In genomic region chr12:109951884-109952456, GRCm38 (mm10) we compare ENCODE assay signal across 17 mouse cellular contexts.
DNase-seq lines count a peak whose midpoint lies in the region; ATAC-seq and TF ChIP-seq lines count a peak whose summit lies in the region.
"Had no signal": no experiment of that assay in that cellular context is flagged by ENCODE, and none has a peak within 500 bp of the region (broad histone marks: within the 10 kb centered on the region; RNA-seq: fewer than 3 reads in every experiment).

No protein-coding gene starts in this region.

- no peak overlapping the region for H3K4me3 ChIP-seq in lung, embryonic 14.5 days (ENCODE audit: low read depth, low read length)
- H3K4me3 ChIP-seq in lung, postnatal 0 days (ENCODE audit: low read depth, low read length), result no peak overlapping the region
- no peak overlapping the region for H3K4me3 ChIP-seq in limb, embryonic 15.5 days
- H3K4me3 ChIP-seq in stomach, embryonic 16.5 days (replicated peaks; ENCODE audit: low read length), result no peak overlapping the region
- H3K4me3 ChIP-seq in midbrain, embryonic 13.5 days (replicated peaks), result no peak overlapping the region
- H3K4me3 ChIP-seq: embryonic facial prominence, embryonic 15.5 days; neural tube, embryonic 13.5 days had no signal

- TF ChIP-seq CTCF in lung, embryonic 14.5 days (IDR thresholded peaks at IDR 0.05; ENCODE audit: low read depth), result no peak
- TF ChIP-seq CTCF in lung, postnatal 0 days (IDR thresholded peaks at IDR 0.05), result no peak

- H3K27ac ChIP-seq in lung, embryonic 14.5 days (ENCODE audit: low read depth), result peak overlapping the region; percentile 6; the same call in 1 of the 2 replicates
- no peak overlapping the region for H3K27ac ChIP-seq in lung, postnatal 0 days (ENCODE audit: low read length)
- H3K27ac ChIP-seq in limb, embryonic 15.5 days, result 0 out of 2 replicates have a peak overlapping the region, but pooled peaks have one; percentile 38
- 0 out of 2 replicates have a peak overlapping the region, but pooled peaks have one; percentile 8 for H3K27ac ChIP-seq in stomach, embryonic 16.5 days (ENCODE audit: low read length)
- no peak overlapping the region for H3K27ac ChIP-seq in midbrain, embryonic 13.5 days
- H3K27ac ChIP-seq: embryonic facial prominence, embryonic 15.5 days; neural tube, embryonic 13.5 days had no signal

- peaks cover 9% of the 10 kb centered on the region; the same call in 1 of the 2 replicates for H3K4me1 ChIP-seq in lung, embryonic 14.5 days (ENCODE audit: insufficient read depth)
- H3K4me1 ChIP-seq in lung, postnatal 0 days (ENCODE audit: insufficient read depth, low read depth, low read length), result no peaks in the 10 kb centered on the region
- peaks cover 37% of the 10 kb centered on the region for H3K4me1 ChIP-seq in limb, embryonic 15.5 days
- peaks cover 11% of the 10 kb centered on the region; the same call in 1 of the 2 replicates for H3K4me1 ChIP-seq in stomach, embryonic 16.5 days (ENCODE audit: control insufficient read depth, insufficient read depth, low read length)
- H3K4me1 ChIP-seq in midbrain, embryonic 13.5 days (replicated peaks), result peaks cover 44% of the 10 kb centered on the region

- no peak for TF ChIP-seq EP300 in lung, postnatal 0 days (IDR thresholded peaks at IDR 0.05)

- H3K36me3 ChIP-seq in lung, embryonic 14.5 days (ENCODE audit: insufficient read depth), result no peaks in the 10 kb centered on the region
- H3K36me3 ChIP-seq in lung, postnatal 0 days (ENCODE audit: insufficient read depth, low read length), result no peaks in the 10 kb centered on the region
- H3K36me3 ChIP-seq in limb, embryonic 15.5 days, result no peaks in the 10 kb centered on the region
- no peaks in the 10 kb centered on the region for H3K36me3 ChIP-seq in stomach, embryonic 16.5 days (ENCODE audit: control insufficient read depth, insufficient read depth, low read length)
- H3K36me3 ChIP-seq in midbrain, embryonic 13.5 days, result no peaks in the 10 kb centered on the region
- H3K36me3 ChIP-seq: embryonic facial prominence, embryonic 15.5 days; neural tube, embryonic 13.5 days had no signal

- H3K4me2 ChIP-seq in lung, embryonic 14.5 days, result no peak overlapping the region
- H3K4me2 ChIP-seq in lung, postnatal 0 days (replicated peaks; ENCODE audit: low read depth, low read length), result no peak overlapping the region
- H3K4me2 ChIP-seq in limb, embryonic 15.5 days, result no peak overlapping the region
- no peak overlapping the region for H3K4me2 ChIP-seq in stomach, embryonic 16.5 days (ENCODE audit: low read depth, low read length)
- no peak overlapping the region for H3K4me2 ChIP-seq in midbrain, embryonic 13.5 days (replicated peaks)
- H3K4me2 ChIP-seq: embryonic facial prominence, embryonic 15.5 days; neural tube, embryonic 13.5 days had no signal

- 72% methylated on average over 10 of the region's 10 CpGs for WGBS in lung, embryonic 14.5 days
- 68% methylated on average over 10 of the region's 10 CpGs for WGBS in lung, postnatal 0 days
- 61% methylated on average over 10 of the region's 10 CpGs for WGBS in limb, embryonic 15.5 days
- WGBS in stomach, embryonic 16.5 days, result 80% methylated on average over 10 of the region's 10 CpGs
- WGBS in midbrain, embryonic 13.5 days, result 92% methylated on average over 10 of the region's 10 CpGs

- H3K27me3 ChIP-seq in lung, embryonic 14.5 days (ENCODE audit: insufficient read depth, low read length), result no peaks in the 10 kb centered on the region
- H3K27me3 ChIP-seq in lung, postnatal 0 days (replicated peaks; ENCODE audit: insufficient read depth, low read length), result no peaks in the 10 kb centered on the region
- no peaks in the 10 kb centered on the region for H3K27me3 ChIP-seq in limb, embryonic 15.5 days
- H3K27me3 ChIP-seq in stomach, embryonic 16.5 days (ENCODE audit: control insufficient read depth, insufficient read depth, low read length), result no peaks in the 10 kb centered on the region
- 0 out of 2 replicates have a peak, but pooled peaks cover 6% of the 10 kb centered on the region for H3K27me3 ChIP-seq in midbrain, embryonic 13.5 days
- H3K27me3 ChIP-seq: embryonic facial prominence, embryonic 15.5 days had no signal

- no peak overlapping the region for H3K9ac ChIP-seq in lung, embryonic 14.5 days
- no peak overlapping the region for H3K9ac ChIP-seq in lung, postnatal 0 days (replicated peaks; ENCODE audit: low read depth)
- no peak overlapping the region for H3K9ac ChIP-seq in limb, embryonic 15.5 days
- H3K9ac ChIP-seq in stomach, embryonic 16.5 days (ENCODE audit: low read length), result peak overlapping the region; percentile 13; the same call in 1 of the 2 replicates
- no peak overlapping the region for H3K9ac ChIP-seq in midbrain, embryonic 13.5 days (replicated peaks)
- H3K9ac ChIP-seq: embryonic facial prominence, embryonic 15.5 days; neural tube, embryonic 13.5 days had no signal

- no peaks in the 10 kb centered on the region for H3K9me3 ChIP-seq in lung, embryonic 14.5 days (ENCODE audit: low read depth, low read length)
- no peaks in the 10 kb centered on the region for H3K9me3 ChIP-seq in lung, postnatal 0 days (ENCODE audit: low read length)
- H3K9me3 ChIP-seq in limb, embryonic 15.5 days, result no peaks in the 10 kb centered on the region
- no peaks in the 10 kb centered on the region for H3K9me3 ChIP-seq in stomach, embryonic 16.5 days (replicated peaks; ENCODE audit: control insufficient read depth, low read length)
- no peaks in the 10 kb centered on the region for H3K9me3 ChIP-seq in midbrain, embryonic 13.5 days
- H3K9me3 ChIP-seq: embryonic facial prominence, embryonic 15.5 days; neural tube, embryonic 13.5 days had no signal

- DNase-seq in frontal cortex, postnatal 25 days (ENCODE audit: low spot score in 2 of 2), result no peak
- no peak for DNase-seq in lung, embryonic 14.5 days
- no peak for DNase-seq in lung, postnatal 0 days (ENCODE audit: low spot score)
- no peak for DNase-seq in right cerebral cortex, postnatal 25 days
- DNase-seq: adrenal gland, adult 2 months; cerebellum, adult 2 months; gastrocnemius, postnatal 14 days; lung, adult 2 months; thymus, adult 2 months had no signal

- peak; percentile 86 for ATAC-seq in frontal cortex, adult (ENCODE audit: low TSS enrichment)
- no peak for ATAC-seq in lung, embryonic 14.5 days (ENCODE audit: insufficient read depth)
- no peak for ATAC-seq in lung, postnatal 0 days
- ATAC-seq in limb, embryonic 15.5 days (ENCODE audit: insufficient number of reproducible peaks, low FRiP score, low TSS enrichment, low read depth), result no peak
- no peak for ATAC-seq in stomach, embryonic 16.5 days (ENCODE audit: insufficient read depth, low FRiP score)
- no peak for ATAC-seq in midbrain, embryonic 13.5 days
- ATAC-seq: forebrain, embryonic 16.5 days; inflammation-experienced regulatory T-cells, adult 6 months had no signal

Comparison
In these comparisons a context has a peak if more than half of its experiments do, and no peak if none do; other contexts are left out.
1. H3K27ac ChIP-seq: peak in lung, embryonic 14.5 days (single experiment), limb, embryonic 15.5 days (single experiment) and stomach, embryonic 16.5 days (single experiment); none in lung, postnatal 0 days (single experiment) and midbrain, embryonic 13.5 days (single experiment).